Mouse (Mus musculus) midbrain, embryonic 11.5 days (tissue): ENCODE measurements around the gene Cntrl. TPM values are rescaled to one million over a fixed set of nuclear protein-coding genes. Genes with fewer than 3 reads are reported as not detected.

Experiments used
- ATAC-seq: fragments of 200-750 bp; cut with Nextera tagmentation; 2 replicates; pipeline ENCODE4 v1.8.0; 2017; ENCODE audit warnings: moderate TSS enrichment, moderate library complexity; ENCODE audit not compliant: low FRiP score
- DNase-seq: peaks from one replicate; pipeline ENCODE4 v3.0.0; 2015; ENCODE audit warnings: low spot score; ENCODE audit errors: missing footprints
- H3K27ac ChIP-seq: fragments of 300-500 bp; sonication (generic); 2 replicates; pipeline ENCODE4 v1.5.1; 2014; ENCODE audit warnings: low read depth, low read length
- H3K27me3 ChIP-seq: fragments of 300-500 bp; sonication (generic); 2 replicates; pipeline ENCODE4 v1.6.1; 2014; ENCODE audit warnings: mild to moderate bottlenecking, low read length, moderate library complexity, mixed read lengths; ENCODE audit not compliant: control insufficient read depth, insufficient read depth
- H3K36me3 ChIP-seq: fragments of 300-500 bp; sonication (generic); 2 replicates; pipeline ENCODE4 v1.6.1; 2014; ENCODE audit warnings: mild to moderate bottlenecking, low read length, moderate library complexity, mixed read lengths; ENCODE audit not compliant: control insufficient read depth, insufficient read depth
- H3K4me1 ChIP-seq: fragments of 300-500 bp; sonication (generic); 2 replicates; pipeline ENCODE4 v1.6.1; 2014; ENCODE audit warnings: low read length; ENCODE audit not compliant: control insufficient read depth, insufficient read depth
- H3K4me2 ChIP-seq: fragments of 300-500 bp; sonication (generic); 2 replicates; pipeline ENCODE4 v1.6.1; 2014; ENCODE audit warnings: mild to moderate bottlenecking, moderate library complexity
- H3K4me3 ChIP-seq: fragments of 300-500 bp; sonication (generic); 2 replicates; pipeline ENCODE4 v1.5.1; 2014; ENCODE audit warnings: low read depth, low read length
- H3K9ac ChIP-seq: fragments of 300-500 bp; sonication (generic); 2 replicates; pipeline ENCODE4 v1.6.1; 2014; ENCODE audit warnings: low read length
- H3K9me3 ChIP-seq: fragments of 300-500 bp; sonication (generic); 2 replicates; pipeline ENCODE4 v1.6.1; 2016; ENCODE audit warnings: low read length; ENCODE audit not compliant: control insufficient read depth
- WGBS: fragments of 180-500 bp; shearing (Covaris S2); extraction: QIAGEN DNeasy Blood & Tissue Kit; methylation state at CpG from one replicate; pipeline ENCODE4 v1.1.7; 2014; 5-methylcytosine and 5-hydroxymethylcytosine counted together
- polyA plus RNA-seq: library from polyadenylated mRNA; unstranded; fragments of >200 nt; fragmentation: Nextera tagmentation; extraction: Ambion mirVana; gene quantifications from 2 replicates; pipeline ENCODE4 v1.2.1, GENCODE M21; 2014

The Cntrl gene
- polyA plus RNA-seq, 1 experiment from 2014 or later, result 32.8 TPM

GRCm38 (mm10) chr2:35214881-35215358 is 105.6 kb downstream of the Cntrl start:
- H3K4me3 ChIP-seq, result no peak overlapping the region
- H3K27me3 ChIP-seq, result no peaks in the 10 kb centered on the region
- H3K27ac ChIP-seq, result peak overlapping the region; percentile 60
- H3K4me1 ChIP-seq, result peaks cover 3% of the 10 kb centered on the region; the same call in 1 of the 2 replicates
- ATAC-seq (peak; percentile 89), DNase-seq (peak; percentile 100)
- H3K9me3 ChIP-seq, result peaks cover 2% of the 10 kb centered on the region; the same call in 1 of the 2 replicates
- WGBS, result 4% methylated on average over 12 of the region's 12 CpGs
- no peaks in the 10 kb centered on the region for H3K36me3 ChIP-seq
- peak overlapping the region; percentile 21; the same call in 1 of the 2 replicates for H3K9ac ChIP-seq
- peak overlapping the region; percentile 23 for H3K4me2 ChIP-seq

GRCm38 (mm10) chr2:35215363-35215762 is 106.1 kb downstream of the Cntrl start:
- Histone ChIP-seq H3K9me3 (peaks cover 2% of the 10 kb centered on the region; the same call in 1 of the 2 replicates), H3K9ac (peak overlapping the region; percentile 21; the same call in 1 of the 2 replicates), H3K4me3 (no peak overlapping the region), H3K27me3 (no peaks in the 10 kb centered on the region), H3K4me1 (peaks cover 3% of the 10 kb centered on the region; the same call in 1 of the 2 replicates), H3K4me2 (peak overlapping the region; percentile 23), H3K36me3 (no peaks in the 10 kb centered on the region), H3K27ac (peak overlapping the region; percentile 60; the same call in 1 of the 2 replicates)
- 37% methylated on average over 14 of the region's 14 CpGs for WGBS
- ATAC-seq, result 0 out of 2 replicates have a peak, but pooled peaks have one; percentile 30
- peak; percentile 91 for DNase-seq

GRCm38 (mm10) chr2:35216701-35217100 is 107.4 kb downstream of the Cntrl start:
- Histone ChIP-seq H3K9me3 (peaks cover 2% of the 10 kb centered on the region; the same call in 1 of the 2 replicates), H3K9ac (no peak overlapping the region), H3K36me3 (no peaks in the 10 kb centered on the region), H3K4me3 (no peak overlapping the region), H3K27me3 (no peaks in the 10 kb centered on the region), H3K4me1 (peaks cover 3% of the 10 kb centered on the region; the same call in 1 of the 2 replicates), H3K27ac (no peak overlapping the region), H3K4me2 (no peak overlapping the region)
- ATAC-seq (no peak), DNase-seq (no peak)
- WGBS, result 93% methylated on average over 2 of the region's 2 CpGs

GRCm38 (mm10) chr2:35218736-35219135 is 109.4 kb downstream of the Cntrl start:
- DNase-seq, result no peak
- peaks cover 3% of the 10 kb centered on the region; the same call in 1 of the 2 replicates for H3K4me1 ChIP-seq
- H3K27ac ChIP-seq, result no peak overlapping the region
- no peak overlapping the region for H3K4me2 ChIP-seq
- H3K9me3 ChIP-seq, result peaks cover 2% of the 10 kb centered on the region; the same call in 1 of the 2 replicates
- H3K27me3 ChIP-seq, result no peaks in the 10 kb centered on the region
- no peaks in the 10 kb centered on the region for H3K36me3 ChIP-seq
- ATAC-seq, result no peak
- H3K4me3 ChIP-seq, result no peak overlapping the region
- 92% methylated on average over 3 of the region's 3 CpGs for WGBS
- H3K9ac ChIP-seq, result no peak overlapping the region

GRCm38 (mm10) chr2:35222822-35223391 is 113.6 kb downstream of the Cntrl start:
- WGBS, result 85% methylated on average over 6 of the region's 6 CpGs
- DNase-seq (no peak), ATAC-seq (no peak)
- H3K27ac ChIP-seq, result no peak overlapping the region
- no peak overlapping the region for H3K4me3 ChIP-seq
- H3K36me3 ChIP-seq, result no peaks in the 10 kb centered on the region
- H3K4me2 ChIP-seq, result no peak overlapping the region
- no peaks in the 10 kb centered on the region for H3K9me3 ChIP-seq
- H3K27me3 ChIP-seq, result no peaks in the 10 kb centered on the region
- no peaks in the 10 kb centered on the region; the same call in 1 of the 2 replicates for H3K4me1 ChIP-seq
- no peak overlapping the region for H3K9ac ChIP-seq

- 94% methylated on average over 15 of the region's 15 CpGs for WGBS
- Histone ChIP-seq H3K4me2 (no peak overlapping the region), H3K9ac (no peak overlapping the region), H3K4me1 (no peaks in the 10 kb centered on the region; the same call in 1 of the 2 replicates), H3K4me3 (no peak overlapping the region), H3K27ac (no peak overlapping the region), H3K9me3 (no peaks in the 10 kb centered on the region), H3K36me3 (no peaks in the 10 kb centered on the region), H3K27me3 (no peaks in the 10 kb centered on the region)
- ATAC-seq, result no peak
- no peak for DNase-seq
Measured at GRCm38 (mm10) chr2:35224285-35224684, 115.0 kb downstream of the Cntrl start.

- no peaks in the 10 kb centered on the region for H3K36me3 ChIP-seq
- no peak overlapping the region for H3K27ac ChIP-seq
- ATAC-seq (no peak), DNase-seq (peak; percentile 86)
- 51% methylated on average over 4 of the region's 4 CpGs for WGBS
- H3K4me2 ChIP-seq, result no peak overlapping the region
- H3K4me3 ChIP-seq, result no peak overlapping the region
- no peaks in the 10 kb centered on the region for H3K9me3 ChIP-seq
- peaks cover 2% of the 10 kb centered on the region; the same call in 1 of the 2 replicates for H3K4me1 ChIP-seq
- no peak overlapping the region for H3K9ac ChIP-seq
- H3K27me3 ChIP-seq, result no peaks in the 10 kb centered on the region
Measured at GRCm38 (mm10) chr2:35228145-35228544, 118.9 kb downstream of the Cntrl start.

Other genes starting within 250 kb of the Cntrl start
- gene Cutal, start 235.1 kb upstream of the Cntrl start, polyA plus RNA-seq, result 0.05 and 0.11 TPM in 2 replicates
- 122 and 129 TPM in 2 replicates for gene Psmd5, start 234.5 kb upstream of the Cntrl start, polyA plus RNA-seq
- 3.9 and 4.0 TPM in 2 replicates for gene Phf19, start 195.5 kb upstream of the Cntrl start, polyA plus RNA-seq
- 0.32 and 0.34 TPM in 2 replicates for gene Traf1, start 147.7 kb upstream of the Cntrl start, polyA plus RNA-seq
- gene Hc, start 48.1 kb upstream of the Cntrl start, polyA plus RNA-seq, result 0.26 and 0.57 TPM in 2 replicates
- gene AI182371, start 7.9 kb upstream of the Cntrl start, polyA plus RNA-seq, result not detected in 2 replicates
- 283 and 293 TPM in 2 replicates for gene Rab14, start 91.6 kb downstream of the Cntrl start, polyA plus RNA-seq
- 27.9 and 29.9 TPM in 2 replicates for gene Gsn, start 146.9 kb downstream of the Cntrl start, polyA plus RNA-seq
- gene Stom, start 227.5 kb downstream of the Cntrl start, polyA plus RNA-seq, result 15.3 and 15.4 TPM in 2 replicates